18 mouse cellular contexts compared by ENCODE assay signal in the genomic region with DNA sequence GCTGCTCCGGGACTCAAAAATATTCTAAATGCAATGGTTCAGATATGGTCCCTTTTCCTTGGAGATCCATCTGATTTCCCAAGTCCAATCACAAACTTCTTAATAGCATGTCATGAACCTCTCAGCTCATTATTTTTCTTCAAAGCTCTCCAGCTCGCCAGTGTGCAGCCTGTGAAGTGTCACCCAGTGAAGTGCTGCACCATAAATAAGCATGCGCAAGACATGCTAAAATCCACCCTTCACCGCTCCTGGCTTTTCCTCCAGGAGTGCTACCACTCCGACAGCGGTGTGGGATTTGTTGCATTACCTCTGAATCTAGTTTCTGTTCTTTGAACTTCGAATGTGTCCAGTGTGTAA.
DNase-seq lines count a peak whose midpoint lies in the region; ATAC-seq and TF ChIP-seq lines count a peak whose summit lies in the region.
"Had no signal": no experiment of that assay in that cellular context is flagged by ENCODE, and none has a peak within 500 bp of the region (broad histone marks: within the 10 kb centered on the region; RNA-seq: fewer than 3 reads in every experiment).

No protein-coding gene starts in this region.

- no peak for DNase-seq in forebrain, postnatal 0 days
- no peak for DNase-seq in forebrain, embryonic 10.5 days (ENCODE audit: extremely low spot score, low spot score)
- peak; percentile 34 for DNase-seq in kidney, postnatal 0 days (ENCODE audit: low spot score)
- no peak for DNase-seq in kidney, postnatal 25 days
- no peak for DNase-seq in midbrain, embryonic 10.5 days (ENCODE audit: low spot score)
- no peak for DNase-seq in cerebellum, adult 9-10 months
- DNase-seq in cerebellum, postnatal 4 days (ENCODE audit: low spot score in 2 of 2) = no peak
- DNase-seq: adrenal gland, postnatal 10 days; cerebellum, adult 11 months; cerebellum, postnatal 14 days; heart, postnatal 4 days; liver; right cerebral cortex, postnatal 25 days; thymus, postnatal 36 days had no signal

- ATAC-seq in forebrain, postnatal 0 days = peak; percentile 47; the same call in 1 of the 2 replicates
- no peak for ATAC-seq in kidney, postnatal 0 days (replicated peaks; ENCODE audit: low FRiP score, low read depth)
- peak; percentile 52; the same call in 1 of the 2 replicates for ATAC-seq in midbrain, embryonic 16.5 days

- no peak overlapping the region for H3K27ac ChIP-seq in forebrain, postnatal 0 days (ENCODE audit: low read depth, low read length)
- H3K27ac ChIP-seq in forebrain, embryonic 10.5 days = no peak overlapping the region
- no peak overlapping the region for H3K27ac ChIP-seq in kidney, postnatal 0 days
- no peak overlapping the region for H3K27ac ChIP-seq in midbrain, embryonic 16.5 days (ENCODE audit: low read length)
- no peak overlapping the region for H3K27ac ChIP-seq in midbrain, embryonic 10.5 days (replicated peaks)
- H3K27ac ChIP-seq: embryonic facial prominence, embryonic 15.5 days had no signal

- no peak overlapping the region for H3K4me2 ChIP-seq in forebrain, postnatal 0 days (ENCODE audit: low read depth)
- H3K4me2 ChIP-seq in kidney, postnatal 0 days (ENCODE audit: low read length) = no peak overlapping the region
- H3K4me2 ChIP-seq in midbrain, embryonic 16.5 days (ENCODE audit: low read length) = no peak overlapping the region
- H3K4me2 ChIP-seq: embryonic facial prominence, embryonic 15.5 days had no signal

- no peaks in the 10 kb centered on the region for H3K4me1 ChIP-seq in forebrain, postnatal 0 days (ENCODE audit: insufficient read depth)
- H3K4me1 ChIP-seq in forebrain, embryonic 10.5 days = peaks cover 50% of the 10 kb centered on the region
- no peaks in the 10 kb centered on the region; the same call in 1 of the 2 replicates for H3K4me1 ChIP-seq in kidney, postnatal 0 days (replicated peaks; ENCODE audit: insufficient read depth, low read length)
- peaks cover 6% of the 10 kb centered on the region; the same call in 1 of the 2 replicates for H3K4me1 ChIP-seq in midbrain, embryonic 16.5 days (ENCODE audit: control insufficient read depth, insufficient read depth, low read length)
- peaks cover 55% of the 10 kb centered on the region for H3K4me1 ChIP-seq in midbrain, embryonic 10.5 days

- no peak overlapping the region for H3K9ac ChIP-seq in forebrain, postnatal 0 days
- H3K9ac ChIP-seq in kidney, postnatal 0 days (ENCODE audit: low read depth, low read length) = no peak overlapping the region
- no peak overlapping the region for H3K9ac ChIP-seq in midbrain, embryonic 16.5 days (ENCODE audit: low read depth, low read length)
- H3K9ac ChIP-seq: embryonic facial prominence, embryonic 15.5 days had no signal

- no peak for TF ChIP-seq CTCF in forebrain, postnatal 0 days (IDR thresholded peaks at IDR 0.05; ENCODE audit: low read depth)
- TF ChIP-seq CTCF in kidney, postnatal 0 days (IDR thresholded peaks at IDR 0.05; ENCODE audit: low read depth) = no peak

- no peak overlapping the region for H3K4me3 ChIP-seq in forebrain, postnatal 0 days (ENCODE audit: low read depth, low read length)
- no peak overlapping the region for H3K4me3 ChIP-seq in forebrain, embryonic 10.5 days
- no peak overlapping the region for H3K4me3 ChIP-seq in kidney, postnatal 0 days (replicated peaks; ENCODE audit: low read depth, low read length)
- no peak overlapping the region for H3K4me3 ChIP-seq in midbrain, embryonic 16.5 days (ENCODE audit: low read depth, low read length)
- H3K4me3 ChIP-seq in midbrain, embryonic 10.5 days = no peak overlapping the region
- H3K4me3 ChIP-seq: embryonic facial prominence, embryonic 15.5 days; myocyte had no signal

- WGBS in forebrain, postnatal 0 days = 74% methylated on average over 7 of the region's 7 CpGs
- 91% methylated on average over 7 of the region's 7 CpGs for WGBS in forebrain, embryonic 10.5 days
- WGBS in kidney, postnatal 0 days = 45% methylated on average over 7 of the region's 7 CpGs
- 62% methylated on average over 7 of the region's 7 CpGs for WGBS in midbrain, embryonic 16.5 days
- 86% methylated on average over 7 of the region's 7 CpGs for WGBS in midbrain, embryonic 10.5 days

- no peaks in the 10 kb centered on the region for H3K9me3 ChIP-seq in forebrain, postnatal 0 days (ENCODE audit: low read length)
- H3K9me3 ChIP-seq in forebrain, embryonic 10.5 days = no peaks in the 10 kb centered on the region
- H3K9me3 ChIP-seq in kidney, postnatal 0 days (replicated peaks; ENCODE audit: low read length) = no peaks in the 10 kb centered on the region
- no peaks in the 10 kb centered on the region for H3K9me3 ChIP-seq in midbrain, embryonic 16.5 days (replicated peaks; ENCODE audit: control insufficient read depth, low read length, poor library complexity, severe bottlenecking)
- H3K9me3 ChIP-seq in midbrain, embryonic 10.5 days (replicated peaks) = no peaks in the 10 kb centered on the region
- H3K9me3 ChIP-seq: embryonic facial prominence, embryonic 15.5 days; megakaryocyte, embryonic 14.5 days had no signal

- H3K36me3 ChIP-seq in forebrain, postnatal 0 days (ENCODE audit: insufficient read depth) = no peaks in the 10 kb centered on the region
- no peaks in the 10 kb centered on the region for H3K36me3 ChIP-seq in forebrain, embryonic 10.5 days (replicated peaks)
- H3K36me3 ChIP-seq in kidney, postnatal 0 days (ENCODE audit: insufficient read depth, low read length) = no peaks in the 10 kb centered on the region
- H3K36me3 ChIP-seq in midbrain, embryonic 16.5 days (ENCODE audit: control insufficient read depth, insufficient read depth, low read length) = no peaks in the 10 kb centered on the region
- no peaks in the 10 kb centered on the region for H3K36me3 ChIP-seq in midbrain, embryonic 10.5 days
- H3K36me3 ChIP-seq: embryonic facial prominence, embryonic 15.5 days had no signal

- H3K27me3 ChIP-seq in forebrain, postnatal 0 days (ENCODE audit: insufficient read depth, low read length) = no peaks in the 10 kb centered on the region
- H3K27me3 ChIP-seq in forebrain, embryonic 10.5 days (ENCODE audit: poor library complexity, severe bottlenecking) = no peaks in the 10 kb centered on the region
- H3K27me3 ChIP-seq in kidney, postnatal 0 days (ENCODE audit: insufficient read depth, low read length) = no peaks in the 10 kb centered on the region
- no peaks in the 10 kb centered on the region for H3K27me3 ChIP-seq in midbrain, embryonic 16.5 days (ENCODE audit: control insufficient read depth, insufficient read depth, low read depth, low read length)
- peaks cover 18% of the 10 kb centered on the region for H3K27me3 ChIP-seq in midbrain, embryonic 10.5 days (ENCODE audit: low read depth, poor library complexity, severe bottlenecking)
- H3K27me3 ChIP-seq: embryonic facial prominence, embryonic 15.5 days; megakaryocyte, embryonic 14.5 days had no signal
